In the genomic region with DNA sequence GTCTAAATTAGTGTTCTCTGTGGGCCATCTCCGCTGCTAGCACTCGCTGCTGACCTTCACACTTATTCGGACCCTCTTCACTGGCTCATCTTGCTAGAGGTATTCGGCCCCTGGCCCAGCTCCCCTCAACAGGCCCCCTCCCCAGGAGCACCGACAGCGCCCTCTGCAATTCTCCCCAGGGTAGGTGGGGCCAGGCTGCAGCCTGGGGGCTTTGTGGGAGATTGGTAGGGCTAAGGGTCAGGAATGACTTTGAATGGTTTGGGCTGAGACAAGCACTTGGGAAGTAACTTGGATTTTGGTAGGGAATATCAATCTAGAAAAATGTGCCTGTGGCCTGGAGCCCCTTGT, we compare ENCODE assay signal across 7 mouse cellular contexts. TPM values are rescaled to one million over a fixed set of nuclear protein-coding genes. Genes with fewer than 3 reads are reported as not detected.
DNase-seq lines count a peak whose midpoint lies in the region; ATAC-seq lines count a peak whose summit lies in the region.

No protein-coding gene starts in this region.

- no peaks in the 10 kb centered on the region for H3K4me1 ChIP-seq in forebrain, embryonic 13.5 days
- no peaks in the 10 kb centered on the region for H3K4me1 ChIP-seq in limb, embryonic 13.5 days
- H3K4me1 ChIP-seq in stomach, embryonic 15.5 days, result no peaks in the 10 kb centered on the region

- DNase-seq in ovary, adult 18-20 months (ENCODE audit: low spot score), result peak; percentile 1
- DNase-seq in ovary, postnatal 10 days (ENCODE audit: low spot score), result no peak
- no peak for DNase-seq in B cell, adult 2 months
- no peak for DNase-seq in testis, postnatal 14 days (ENCODE audit: low spot score)

- H3K36me3 ChIP-seq in forebrain, embryonic 13.5 days (ENCODE audit: poor library complexity, severe bottlenecking), result no peaks in the 10 kb centered on the region
- no peaks in the 10 kb centered on the region for H3K36me3 ChIP-seq in limb, embryonic 13.5 days
- H3K36me3 ChIP-seq in stomach, embryonic 15.5 days, result no peaks in the 10 kb centered on the region

- peak overlapping the region; percentile 47 for H3K4me3 ChIP-seq in forebrain, embryonic 13.5 days
- H3K4me3 ChIP-seq in limb, embryonic 13.5 days, result peak overlapping the region; percentile 55
- H3K4me3 ChIP-seq in stomach, embryonic 15.5 days (replicated peaks), result peak overlapping the region; percentile 54

- peak overlapping the region; percentile 63 for H3K9ac ChIP-seq in forebrain, embryonic 13.5 days
- H3K9ac ChIP-seq in limb, embryonic 13.5 days, result peak overlapping the region; percentile 65
- peak overlapping the region; percentile 29; the same call in 1 of the 2 replicates for H3K9ac ChIP-seq in stomach, embryonic 15.5 days

- peak overlapping the region; percentile 63 for H3K4me2 ChIP-seq in forebrain, embryonic 13.5 days
- peak overlapping the region; percentile 64 for H3K4me2 ChIP-seq in limb, embryonic 13.5 days (replicated peaks)
- H3K4me2 ChIP-seq in stomach, embryonic 15.5 days, result peak overlapping the region; percentile 58

- no peaks in the 10 kb centered on the region for H3K9me3 ChIP-seq in forebrain, embryonic 13.5 days (replicated peaks)
- no peaks in the 10 kb centered on the region for H3K9me3 ChIP-seq in limb, embryonic 13.5 days
- H3K9me3 ChIP-seq in stomach, embryonic 15.5 days, result no peaks in the 10 kb centered on the region

- H3K27ac ChIP-seq in forebrain, embryonic 13.5 days, result no peak overlapping the region
- peak overlapping the region; percentile 33; the same call in 1 of the 2 replicates for H3K27ac ChIP-seq in limb, embryonic 13.5 days
- no peak overlapping the region for H3K27ac ChIP-seq in stomach, embryonic 15.5 days

- WGBS in forebrain, embryonic 13.5 days, result 24% methylated on average over 6 of the region's 6 CpGs
- WGBS in limb, embryonic 13.5 days, result 16% methylated on average over 6 of the region's 6 CpGs
- 24% methylated on average over 6 of the region's 6 CpGs for WGBS in stomach, embryonic 15.5 days

- ATAC-seq in forebrain, embryonic 13.5 days, result peak; percentile 76
- ATAC-seq in limb, embryonic 13.5 days (ENCODE audit: low FRiP score, low read depth), result no peak
- ATAC-seq in stomach, embryonic 15.5 days (ENCODE audit: insufficient read depth, low FRiP score, low read depth), result no peak; the same call in 1 of the 2 replicates

- no peaks in the 10 kb centered on the region for H3K27me3 ChIP-seq in forebrain, embryonic 13.5 days
- H3K27me3 ChIP-seq in limb, embryonic 13.5 days, result peaks cover 15% of the 10 kb centered on the region; the same call in 1 of the 2 replicates
- H3K27me3 ChIP-seq in stomach, embryonic 15.5 days (replicated peaks), result no peaks in the 10 kb centered on the region

RNA-seq across cellular contexts. Expression of a gene that starts 46.0 kb away (rescaled TPM):
- 2.2 and 3.2 TPM in 2 replicates for polyA plus RNA-seq in forebrain, embryonic 13.5 days (2015; fragmentation: Nextera tagmentation; extraction: Ambion mirVana)
- polyA plus RNA-seq in limb, embryonic 13.5 days (2015; fragmentation: Nextera tagmentation; extraction: Ambion mirVana), result 4.7 and 4.8 TPM in 2 replicates
- 2.9 and 3.1 TPM in 2 replicates for polyA plus RNA-seq in stomach, embryonic 15.5 days (2015; fragmentation: Nextera tagmentation; extraction: Ambion mirVana)
